Mouse (Mus musculus): ENCODE data around the gene Dcaf11. TPM values are rescaled to one million over a fixed set of nuclear protein-coding genes. Genes with fewer than 3 reads are reported as not detected.

Gene Dcaf11
- polyA plus RNA-seq (2015; fragmentation: Nextera tagmentation; extraction: Ambion mirVana) = 134 and 137 TPM in 2 replicates

DNA sequence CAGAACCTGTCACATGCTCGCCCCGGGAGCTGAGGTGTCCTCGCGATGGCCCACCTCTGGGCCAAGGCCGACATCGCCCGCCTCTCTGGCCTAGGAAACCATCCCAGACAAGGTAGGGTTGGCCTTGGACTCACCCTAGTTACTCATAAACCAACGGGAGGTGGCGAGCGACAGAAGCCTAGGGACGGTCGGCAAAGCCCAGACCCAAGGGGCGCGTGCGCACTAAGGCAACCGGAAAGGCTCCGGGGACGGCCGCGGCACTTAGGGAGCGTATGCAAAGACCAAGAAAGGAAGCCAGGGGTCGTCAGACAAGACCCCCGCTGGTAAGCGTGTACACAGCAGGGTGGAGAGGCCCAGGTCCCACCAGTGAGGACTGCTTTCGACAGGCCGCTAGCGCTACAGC, at the start of gene Dcaf11:
Gene Dcaf11, plus strand, starts transcription at position 208 of the 403 bp plus-strand sequence.
- under 1% methylated on average over 27 of the region's 27 CpGs for WGBS
- no peaks in the 10 kb centered on the region for H3K27me3 ChIP-seq (ENCODE audit: control insufficient read depth, insufficient read depth, low read depth, low read length)

DNA sequence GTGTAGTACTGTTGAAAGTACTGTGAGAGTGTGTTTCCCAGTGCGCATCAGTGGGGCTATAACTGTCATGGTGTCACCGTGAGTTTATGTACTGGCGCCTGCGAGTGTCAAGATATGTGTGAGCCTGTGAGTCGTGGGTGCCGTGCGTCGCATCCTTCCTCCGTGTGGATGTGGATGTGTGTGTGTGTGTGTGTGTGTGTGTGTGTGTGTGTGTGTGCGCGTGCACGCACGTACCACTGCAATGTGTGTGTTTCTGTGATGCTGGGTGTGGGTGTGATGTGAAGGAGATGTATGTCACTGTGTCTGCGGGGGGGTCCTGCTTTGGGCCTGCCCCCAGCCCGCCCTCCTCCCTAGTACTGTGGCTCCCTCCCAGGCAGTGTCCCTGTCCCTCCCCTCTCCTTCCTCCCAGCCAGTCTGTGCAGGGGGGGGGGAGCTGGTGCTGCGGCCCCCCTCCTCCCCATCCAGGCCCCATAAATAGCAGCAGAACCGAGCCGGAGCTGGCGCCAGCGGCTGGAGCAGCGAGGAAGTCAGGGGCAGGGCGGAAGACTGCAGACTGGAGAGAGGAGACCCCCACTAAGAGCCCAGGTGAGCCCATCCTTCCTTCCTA, 49.6 kb upstream of the Dcaf11 start, which contains the start of gene Cpne6:
Gene Cpne6, plus strand, starts transcription at position 321 of the 607 bp plus-strand sequence.
- Histone ChIP-seq H3K27ac (ENCODE audit: low read length) (no peak within 1 kb of the TSS), H3K36me3 (ENCODE audit: control insufficient read depth, insufficient read depth, low read length) (peaks cover 6% of the 10 kb centered on the region; the same call in 1 of the 2 replicates), H3K27me3 (ENCODE audit: control insufficient read depth, insufficient read depth, low read depth, low read length) (no peaks in the 10 kb centered on the region), H3K9ac (ENCODE audit: low read depth, low read length) (peak within 1 kb of the TSS; percentile 51), H3K9me3 (replicated peaks; ENCODE audit: control insufficient read depth, low read length, poor library complexity, severe bottlenecking) (no peaks in the 10 kb centered on the region), H3K4me2 (ENCODE audit: low read length) (no peak within 1 kb of the TSS; the same call in 1 of the 2 replicates), H3K4me3 (ENCODE audit: low read depth, low read length) (no peak within 1 kb of the TSS), H3K4me1 (ENCODE audit: control insufficient read depth, insufficient read depth, low read length) (no peaks in the 10 kb centered on the region)
- 75% methylated on average over 20 of the region's 22 CpGs for WGBS
- ATAC-seq = 0 out of 2 replicates have a peak, but pooled peaks have one; percentile 14

More for the DNA sequence above, at the start of gene Dcaf11:
- peak within 1 kb of the TSS; percentile 68 for H3K4me2 ChIP-seq (ENCODE audit: low read length)
- H3K4me1 ChIP-seq (ENCODE audit: control insufficient read depth, insufficient read depth, low read length) = peaks cover 20% of the 10 kb centered on the region
- ATAC-seq = peak; percentile 83
- peak within 1 kb of the TSS; percentile 99 for H3K27ac ChIP-seq (ENCODE audit: low read length)
- peaks cover 8% of the 10 kb centered on the region for H3K36me3 ChIP-seq (ENCODE audit: control insufficient read depth, insufficient read depth, low read length)
- H3K9ac ChIP-seq (ENCODE audit: low read depth, low read length) = peak within 1 kb of the TSS; percentile 90
- peak within 1 kb of the TSS; percentile 62 for H3K4me3 ChIP-seq (ENCODE audit: low read depth, low read length)
- no peaks in the 10 kb centered on the region for H3K9me3 ChIP-seq (replicated peaks; ENCODE audit: control insufficient read depth, low read length, poor library complexity, severe bottlenecking)

DNA sequence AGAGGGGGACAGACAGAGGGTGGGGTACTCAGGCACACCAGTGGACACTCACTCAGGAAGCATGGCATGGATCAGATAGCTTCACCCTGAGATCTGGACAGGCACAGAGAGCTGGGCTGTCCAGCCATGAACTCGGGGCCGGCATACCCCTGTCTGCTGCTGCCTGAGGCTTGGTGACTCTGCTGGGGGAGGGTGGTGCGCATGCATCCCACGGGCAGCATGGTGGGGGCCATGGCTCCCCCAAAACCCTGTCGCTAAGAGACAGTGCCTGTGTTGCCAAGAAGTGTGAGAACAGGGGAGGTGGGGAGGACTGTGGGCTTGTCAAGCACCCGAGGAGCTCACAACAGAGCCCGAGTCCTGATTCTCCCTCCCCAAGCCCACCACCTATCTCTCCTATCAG, 48.8 kb upstream of the Dcaf11 start:
- WGBS = 58% methylated on average over 7 of the region's 7 CpGs
- Histone ChIP-seq H3K27me3 (ENCODE audit: control insufficient read depth, insufficient read depth, low read depth, low read length) (no peaks in the 10 kb centered on the region), H3K4me1 (ENCODE audit: control insufficient read depth, insufficient read depth, low read length) (no peaks in the 10 kb centered on the region), H3K36me3 (ENCODE audit: control insufficient read depth, insufficient read depth, low read length) (peaks cover 6% of the 10 kb centered on the region; the same call in 1 of the 2 replicates), H3K27ac (ENCODE audit: low read length) (no peak overlapping the region), H3K9me3 (replicated peaks; ENCODE audit: control insufficient read depth, low read length, poor library complexity, severe bottlenecking) (no peaks in the 10 kb centered on the region), H3K9ac (ENCODE audit: low read depth, low read length) (no peak overlapping the region), H3K4me2 (ENCODE audit: low read length) (no peak overlapping the region), H3K4me3 (ENCODE audit: low read depth, low read length) (no peak overlapping the region)
- ATAC-seq = peak; percentile 53

DNA sequence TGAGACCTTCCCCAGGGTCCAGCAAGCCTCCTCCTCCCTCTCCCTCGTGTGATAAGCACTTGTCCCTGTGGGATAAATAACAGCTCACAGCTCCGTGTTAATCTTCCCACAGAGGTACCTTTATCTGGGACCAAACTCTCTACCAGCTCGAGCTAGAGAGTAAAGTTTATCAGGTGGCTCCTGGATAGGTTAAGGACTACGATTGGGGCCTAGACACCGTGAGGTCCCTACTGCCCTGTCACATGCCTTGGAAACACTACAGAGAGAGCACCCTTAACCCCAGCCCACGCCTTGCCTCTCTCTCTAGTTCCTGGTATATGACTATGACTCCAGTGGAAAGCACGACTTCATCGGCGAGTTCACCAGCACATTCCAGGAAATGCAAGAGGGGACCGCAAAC, 45.9 kb upstream of the Dcaf11 start:
- no peak overlapping the region for H3K4me2 ChIP-seq (ENCODE audit: low read length)
- H3K27ac ChIP-seq (ENCODE audit: low read length) = no peak overlapping the region
- no peak overlapping the region for H3K9ac ChIP-seq (ENCODE audit: low read depth, low read length)
- WGBS = 71% methylated on average over 10 of the region's 10 CpGs
- no peak overlapping the region for H3K4me3 ChIP-seq (ENCODE audit: low read depth, low read length)
- no peaks in the 10 kb centered on the region for H3K9me3 ChIP-seq (replicated peaks; ENCODE audit: control insufficient read depth, low read length, poor library complexity, severe bottlenecking)
- H3K27me3 ChIP-seq (ENCODE audit: control insufficient read depth, insufficient read depth, low read depth, low read length) = no peaks in the 10 kb centered on the region
- ATAC-seq = no peak
- peaks cover 3% of the 10 kb centered on the region for H3K4me1 ChIP-seq (ENCODE audit: control insufficient read depth, insufficient read depth, low read length)
- no peaks in the 10 kb centered on the region for H3K36me3 ChIP-seq (ENCODE audit: control insufficient read depth, insufficient read depth, low read length)

GRCm38 (mm10) chr14:55515846-55516245, 44.0 kb upstream of the Dcaf11 start:
- Histone ChIP-seq H3K4me3 (ENCODE audit: low read depth, low read length) (no peak overlapping the region), H3K9me3 (replicated peaks; ENCODE audit: control insufficient read depth, low read length, poor library complexity, severe bottlenecking) (no peaks in the 10 kb centered on the region), H3K36me3 (ENCODE audit: control insufficient read depth, insufficient read depth, low read length) (no peaks in the 10 kb centered on the region), H3K4me1 (ENCODE audit: control insufficient read depth, insufficient read depth, low read length) (peaks cover 14% of the 10 kb centered on the region), H3K4me2 (ENCODE audit: low read length) (no peak overlapping the region), H3K27ac (ENCODE audit: low read length) (no peak overlapping the region), H3K9ac (ENCODE audit: low read depth, low read length) (no peak overlapping the region), H3K27me3 (ENCODE audit: control insufficient read depth, insufficient read depth, low read depth, low read length) (no peaks in the 10 kb centered on the region)
- WGBS = 89% methylated on average over 4 of the region's 4 CpGs
- no peak for ATAC-seq

- peaks cover 4% of the 10 kb centered on the region for H3K27me3 ChIP-seq (ENCODE audit: control insufficient read depth, insufficient read depth, low read depth, low read length)
- no peak overlapping the region for H3K9ac ChIP-seq (ENCODE audit: low read depth, low read length)
- no peaks in the 10 kb centered on the region for H3K9me3 ChIP-seq (replicated peaks; ENCODE audit: control insufficient read depth, low read length, poor library complexity, severe bottlenecking)
- peaks cover 14% of the 10 kb centered on the region for H3K4me1 ChIP-seq (ENCODE audit: control insufficient read depth, insufficient read depth, low read length)
- H3K4me2 ChIP-seq (ENCODE audit: low read length) = 0 out of 2 replicates have a peak overlapping the region, but pooled peaks have one; percentile 10
- no peaks in the 10 kb centered on the region for H3K36me3 ChIP-seq (ENCODE audit: control insufficient read depth, insufficient read depth, low read length)
- peak; percentile 61 for ATAC-seq
- no peak overlapping the region for H3K4me3 ChIP-seq (ENCODE audit: low read depth, low read length)
- peak overlapping the region; percentile 62; the same call in 1 of the 2 replicates for H3K27ac ChIP-seq (ENCODE audit: low read length)
- 11% methylated on average over 2 of the region's 2 CpGs for WGBS
These were observed 40.9 kb upstream of the Dcaf11 start for GRCm38 (mm10) chr14:55518897-55519296.

GRCm38 (mm10) chr14:55519604-55520003, 40.2 kb upstream of the Dcaf11 start:
- ATAC-seq = 0 out of 2 replicates have a peak, but pooled peaks have one; percentile 4
- Histone ChIP-seq H3K27me3 (ENCODE audit: control insufficient read depth, insufficient read depth, low read depth, low read length) (peaks cover 4% of the 10 kb centered on the region), H3K4me2 (ENCODE audit: low read length) (peak overlapping the region; percentile 31; the same call in 1 of the 2 replicates), H3K4me3 (ENCODE audit: low read depth, low read length) (no peak overlapping the region), H3K36me3 (ENCODE audit: control insufficient read depth, insufficient read depth, low read length) (no peaks in the 10 kb centered on the region), H3K9ac (ENCODE audit: low read depth, low read length) (no peak overlapping the region), H3K4me1 (ENCODE audit: control insufficient read depth, insufficient read depth, low read length) (peaks cover 14% of the 10 kb centered on the region), H3K27ac (ENCODE audit: low read length) (peak overlapping the region; percentile 34), H3K9me3 (replicated peaks; ENCODE audit: control insufficient read depth, low read length, poor library complexity, severe bottlenecking) (no peaks in the 10 kb centered on the region)
- WGBS = 53% methylated on average over 4 of the region's 4 CpGs

GRCm38 (mm10) chr14:55520451-55521361, 39.1 kb upstream of the Dcaf11 start:
- Histone ChIP-seq H3K4me3 (ENCODE audit: low read depth, low read length) (peak overlapping the region; percentile 45), H3K4me2 (ENCODE audit: low read length) (peak overlapping the region; percentile 82), H3K9ac (ENCODE audit: low read depth, low read length) (peak overlapping the region; percentile 82), H3K9me3 (replicated peaks; ENCODE audit: control insufficient read depth, low read length, poor library complexity, severe bottlenecking) (no peaks in the 10 kb centered on the region), H3K36me3 (ENCODE audit: control insufficient read depth, insufficient read depth, low read length) (no peaks in the 10 kb centered on the region), H3K27me3 (ENCODE audit: control insufficient read depth, insufficient read depth, low read depth, low read length) (peaks cover 4% of the 10 kb centered on the region), H3K27ac (ENCODE audit: low read length) (peak overlapping the region; percentile 84), H3K4me1 (ENCODE audit: control insufficient read depth, insufficient read depth, low read length) (peaks cover 14% of the 10 kb centered on the region)
- under 1% methylated on average over 61 of the region's 61 CpGs for WGBS
- peak; percentile 86 for ATAC-seq
